Mouse (Mus musculus) liver, embryonic 14.5 days (tissue): ENCODE results near the gene Gm9945. TPM values are rescaled to one million over a fixed set of nuclear protein-coding genes. Genes with fewer than 3 reads are reported as not detected.

ENCODE experiments used
- ATAC-seq: fragments of 200-750 bp; cut with Nextera tagmentation; 2 replicates; pipeline ENCODE4 v1.8.0; 2017; ENCODE audit warnings: moderate number of reproducible peaks, mild to moderate bottlenecking, moderate library complexity; ENCODE audit not compliant: insufficient read depth
- DNase-seq, 3 experiments: peaks; one replicate each; pipeline ENCODE4 v3.0.0-alpha.2; 2012 to 2013; ENCODE audit warnings: low read depth in 3 of 3, low spot score in 3 of 3
- H3K27ac ChIP-seq: fragments of 300-500 bp; sonication (generic); 2 replicates; pipeline ENCODE4 v1.5.1; 2014; ENCODE audit warnings: moderate library complexity, mild to moderate bottlenecking, control low read depth, inconsistent platforms
- H3K27me3 ChIP-seq: fragments of 300-500 bp; sonication (generic); 2 replicates; pipeline ENCODE4 v1.6.1; 2014; ENCODE audit warnings: mild to moderate bottlenecking, low read length, moderate library complexity; ENCODE audit not compliant: control insufficient read depth, insufficient read depth
- H3K36me3 ChIP-seq: fragments of 300-500 bp; sonication (generic); replicated peaks from 2 replicates; pipeline ENCODE4 v1.6.1; 2014; ENCODE audit warnings: low read depth; ENCODE audit not compliant: control insufficient read depth, insufficient read depth
- H3K4me1 ChIP-seq, 2 experiments: fragments of 200-500 bp in 1 of 2; fragments of 300-500 bp in 1 of 2; sonication (generic) in 1 of 2; replicated peaks; 2 replicates each; pipeline ENCODE4 v1.6.1; 2012 to 2014; ENCODE audit warnings: antibody characterized with exemption in 1 of 2, inconsistent platforms in 1 of 2, low read length in 1 of 2; ENCODE audit not compliant: control insufficient read depth in 2 of 2, insufficient read depth in 2 of 2
- H3K4me2 ChIP-seq: fragments of 300-500 bp; sonication (generic); 2 replicates; pipeline ENCODE4 v1.6.1; 2014; ENCODE audit warnings: low read depth, mild to moderate bottlenecking, control low read depth, moderate library complexity
- H3K4me3 ChIP-seq, 2 experiments: fragments of 200-500 bp in 1 of 2; fragments of 300-500 bp in 1 of 2; sonication (generic) in 1 of 2; 2 replicates each; pipeline ENCODE4 v1.5.1; 2012 to 2014; ENCODE audit warnings: low read depth in 2 of 2, low read length in 2 of 2, mild to moderate bottlenecking in 2 of 2, control low read depth in 1 of 2, inconsistent platforms in 1 of 2, moderate library complexity in 1 of 2; ENCODE audit not compliant: insufficient read depth in 1 of 2
- H3K9ac ChIP-seq: fragments of 300-500 bp; sonication (generic); replicated peaks from 2 replicates; pipeline ENCODE4 v1.6.1; 2014; ENCODE audit warnings: mild to moderate bottlenecking, control low read depth, moderate library complexity
- H3K9me3 ChIP-seq: fragments of 300-500 bp; sonication (generic); 2 replicates; pipeline ENCODE4 v1.6.1; 2016; ENCODE audit warnings: low read length, mixed read lengths; ENCODE audit not compliant: control insufficient read depth
- CTCF ChIP-seq: IDR thresholded peaks from 2 replicates; pipeline ENCODE4 v1.5.1; 2016; ENCODE audit warnings: antibody characterized with exemption, low read depth, control low read depth
- EP300 ChIP-seq: IDR thresholded peaks from 2 replicates; pipeline ENCODE4 v1.6.1; 2016; ENCODE audit warnings: antibody characterized with exemption, low read depth
- WGBS: fragments of 180-500 bp; shearing (Covaris S2); extraction: QIAGEN DNeasy Blood & Tissue Kit; methylation state at CpG from one replicate; pipeline ENCODE4 v1.1.7; 2014; ENCODE audit not compliant: insufficient replicate concordance; 5-methylcytosine and 5-hydroxymethylcytosine counted together
- polyA plus RNA-seq, 2 experiments: library from polyadenylated mRNA; depleted of rRNA in 1 of 2; stranded (reverse) in 1 of 2; unstranded in 1 of 2; fragments of >200 nt; fragmentation: Nextera tagmentation in 1 of 2; extraction: Ambion mirVana in 1 of 2; gene quantifications; 2 replicates each; pipeline versions ENCODE4 v1.2.1 to v1.2.3; 2012 to 2014

Gm9945 gene
- polyA plus RNA-seq, 2 experiments = 0.27 to 0.46 TPM

- WGBS = 1% methylated on average over 24 of the region's 24 CpGs
- ATAC-seq = peak; percentile 75
- Histone ChIP-seq H3K36me3 (no peaks in the 10 kb centered on the region; the same call in 1 of the 2 replicates), H3K9me3 (no peaks in the 10 kb centered on the region), H3K4me1 (peaks cover 47 to 54% of the 10 kb centered on the region in 2 experiments), H3K27ac (peak overlapping the region; percentile 95), H3K4me3 (peak overlapping the region; percentile 80 to 96), H3K4me2 (peak overlapping the region; percentile 98), H3K9ac (peak overlapping the region; percentile 98), H3K27me3 (no peaks in the 10 kb centered on the region)
- DNase-seq = peak; percentile 75 to 79 (median 77)
- TF ChIP-seq EP300 (no peak), CTCF (0 out of 2 replicates have a peak, but pooled peaks have one; percentile 5)
These were observed 40.4 kb downstream of the Gm9945 start for GRCm38 (mm10) chr11:53520122-53520978.

DNA sequence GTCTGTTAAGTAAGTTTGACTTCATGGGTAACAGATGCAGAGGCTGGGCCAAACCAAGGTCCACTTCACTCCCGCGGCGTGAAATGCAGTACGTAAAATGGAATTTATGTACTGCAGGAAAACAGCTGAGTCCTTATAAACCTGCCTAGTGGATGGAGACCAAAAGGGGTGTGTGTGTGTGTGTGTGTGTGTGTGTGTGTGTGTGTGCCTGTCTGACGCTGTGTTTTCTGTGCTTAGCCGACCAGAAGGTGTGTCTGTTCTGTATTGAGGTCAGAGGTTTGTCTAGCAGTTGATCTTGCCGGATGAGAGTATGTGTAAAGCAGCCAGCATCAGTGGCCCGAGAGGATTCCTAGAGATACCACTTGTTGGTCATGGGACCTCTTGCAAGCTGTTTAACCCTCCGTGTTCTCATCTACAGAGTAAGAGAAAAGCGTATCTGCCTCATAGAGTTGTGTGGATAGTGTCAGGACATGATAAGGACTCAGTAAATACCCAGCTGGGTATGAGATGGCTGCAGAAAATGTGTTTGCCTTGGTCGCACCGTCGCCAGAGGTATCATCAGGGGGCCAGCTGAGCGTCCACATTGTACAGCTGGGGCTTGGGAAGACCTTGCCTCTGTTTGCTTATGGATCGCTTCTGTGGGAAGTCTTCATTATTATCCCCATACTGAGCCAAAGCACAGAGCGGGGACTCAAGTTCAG, 41.3 kb downstream of the Gm9945 start:
- whole genome bisulfite sequencing = 19% methylated on average over 16 of the region's 16 CpGs
- H3K9ac ChIP-seq = peak overlapping the region; percentile 98
- DNase-seq = peak in 2 of 3 experiments; percentile 38 to 45
- TF ChIP-seq CTCF = no peak
- 0 out of 2 replicates have a peak, but pooled peaks have one; percentile 20 for TF ChIP-seq EP300
- H3K4me3 ChIP-seq = peak overlapping the region; percentile 80 to 96
- peak overlapping the region; percentile 95 for H3K27ac ChIP-seq
- peak overlapping the region; percentile 98 for H3K4me2 ChIP-seq
- peak; percentile 34 for ATAC-seq
- no peaks in the 10 kb centered on the region; the same call in 1 of the 2 replicates for H3K36me3 ChIP-seq
- no peaks in the 10 kb centered on the region for H3K27me3 ChIP-seq
- peaks cover 47 to 53% of the 10 kb centered on the region in 2 experiments for H3K4me1 ChIP-seq
- no peaks in the 10 kb centered on the region for H3K9me3 ChIP-seq

DNA sequence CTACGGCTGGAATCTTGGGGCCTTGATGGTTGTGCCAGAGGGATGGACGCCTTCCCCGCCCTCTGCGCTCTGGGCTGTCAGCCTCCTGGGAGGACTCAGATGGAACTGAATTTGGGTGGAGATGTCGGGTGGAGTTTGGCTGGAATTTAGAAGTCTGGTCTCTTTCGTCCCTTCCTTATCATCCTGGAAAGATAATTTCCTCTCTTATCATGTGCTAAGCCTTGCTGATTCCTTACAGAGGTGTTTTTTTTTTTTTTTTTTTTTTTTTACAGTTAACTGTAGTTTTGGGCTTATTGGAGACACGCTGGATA, 41.8 kb downstream of the Gm9945 start:
- H3K9me3 ChIP-seq = no peaks in the 10 kb centered on the region
- no peaks in the 10 kb centered on the region; the same call in 1 of the 2 replicates for H3K36me3 ChIP-seq
- no peak for TF ChIP-seq EP300
- TF ChIP-seq CTCF = no peak
- WGBS = 24% methylated on average over 7 of the region's 7 CpGs
- no peaks in the 10 kb centered on the region for H3K27me3 ChIP-seq
- H3K4me2 ChIP-seq = peak overlapping the region; percentile 98
- ATAC-seq (peak; percentile 15), DNase-seq (peak in 1 of 3 experiments; percentile 58)
- peak overlapping the region; percentile 98 for H3K9ac ChIP-seq
- H3K27ac ChIP-seq = peak overlapping the region; percentile 95
- H3K4me3 ChIP-seq = peak overlapping the region; percentile 80 to 96
- peaks cover 43 to 50% of the 10 kb centered on the region in 2 experiments for H3K4me1 ChIP-seq

DNA sequence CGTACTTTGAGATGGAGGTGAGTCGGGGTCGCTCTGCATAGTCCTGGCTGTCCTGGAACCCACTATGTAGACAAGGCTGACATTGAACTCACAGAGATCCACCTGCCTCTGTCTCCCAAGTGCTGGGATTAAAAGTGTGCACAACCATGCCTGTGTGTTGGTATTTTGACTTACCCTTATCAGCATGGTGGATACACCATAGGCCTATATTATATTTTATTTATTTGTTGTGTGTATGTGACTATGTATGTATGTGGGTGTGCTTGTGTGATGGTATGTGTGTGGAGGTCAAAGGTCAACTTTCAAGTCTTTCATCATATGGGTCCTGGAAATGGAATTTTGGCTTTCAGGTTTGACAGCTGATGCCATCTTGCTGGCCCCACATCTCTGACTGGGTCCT, 42.4 kb downstream of the Gm9945 start:
- Histone ChIP-seq H3K36me3 (no peaks in the 10 kb centered on the region; the same call in 1 of the 2 replicates), H3K9me3 (no peaks in the 10 kb centered on the region), H3K9ac (peak overlapping the region; percentile 98), H3K27me3 (no peaks in the 10 kb centered on the region), H3K27ac (peak overlapping the region; percentile 95), H3K4me2 (peak overlapping the region; percentile 98), H3K4me1 (peaks cover 39 to 44% of the 10 kb centered on the region in 2 experiments), H3K4me3 (peak overlapping the region; percentile 80 to 96)
- TF ChIP-seq CTCF (no peak), EP300 (no peak)
- WGBS = 74% methylated on average over 3 of the region's 3 CpGs
- DNase-seq (no peak), ATAC-seq (no peak)

GRCm38 (mm10) chr11:53522930-53523329, 43.0 kb downstream of the Gm9945 start:
- DNase-seq = no peak
- Histone ChIP-seq H3K4me3 (peak overlapping the region in 1 of 2 experiments; percentile 80; a peak in 2 of 4 replicates), H3K4me1 (peaks cover 37 to 41% of the 10 kb centered on the region in 2 experiments), H3K27me3 (no peaks in the 10 kb centered on the region), H3K9ac (no peak overlapping the region; the same call in none of the 2 replicates), H3K36me3 (no peaks in the 10 kb centered on the region; the same call in 1 of the 2 replicates), H3K27ac (peak overlapping the region; percentile 18; the same call in 1 of the 2 replicates), H3K4me2 (peak overlapping the region; percentile 98), H3K9me3 (no peaks in the 10 kb centered on the region)
- 36% methylated on average over 9 of the region's 9 CpGs for WGBS
- TF ChIP-seq EP300 (no peak), CTCF (no peak)
- no peak for ATAC-seq
